Mouse (Mus musculus) midbrain, postnatal 0 days (tissue): ENCODE measurements around the gene Ephb6. TPM values are rescaled to one million over a fixed set of nuclear protein-coding genes. Genes with fewer than 3 reads are reported as not detected.

Experiments used
- ATAC-seq: fragments of 200-750 bp; cut with Nextera tagmentation; 2 replicates; pipeline ENCODE4 v1.8.0; 2017; ENCODE audit warnings: moderate number of reproducible peaks, mild to moderate bottlenecking, moderate TSS enrichment, moderate library complexity; ENCODE audit not compliant: low FRiP score
- DNase-seq: peaks from one replicate; pipeline ENCODE4 v3.0.0-alpha.2; 2015; ENCODE audit warnings: low spot score
- H3K27ac ChIP-seq: fragments of 300-500 bp; sonication (generic); 2 replicates; pipeline ENCODE4 v1.5.1; 2014; ENCODE audit warnings: low read depth, mild to moderate bottlenecking, low read length, mixed read lengths
- H3K27me3 ChIP-seq: fragments of 300-500 bp; sonication (generic); 2 replicates; pipeline ENCODE4 v1.6.1; 2014; ENCODE audit warnings: low read length, control low read depth, mixed read lengths; ENCODE audit not compliant: insufficient read depth
- H3K36me3 ChIP-seq: fragments of 300-500 bp; sonication (generic); 2 replicates; pipeline ENCODE4 v1.6.1; 2014; ENCODE audit warnings: low read length, control low read depth, mixed read lengths; ENCODE audit not compliant: insufficient read depth
- H3K4me1 ChIP-seq: fragments of 300-500 bp; sonication (generic); 2 replicates; pipeline ENCODE4 v1.6.1; 2014; ENCODE audit warnings: mild to moderate bottlenecking, control low read depth, antibody characterized with exemption, low read length, mixed read lengths; ENCODE audit not compliant: insufficient read depth
- H3K4me2 ChIP-seq: fragments of 300-500 bp; sonication (generic); 2 replicates; pipeline ENCODE4 v1.6.1; 2014; ENCODE audit warnings: low read depth, mild to moderate bottlenecking, low read length, mixed read lengths; ENCODE audit not compliant: poor library complexity, severe bottlenecking
- H3K4me3 ChIP-seq: fragments of 300-500 bp; sonication (generic); 2 replicates; pipeline ENCODE4 v1.5.1; 2014; ENCODE audit warnings: low read depth, mild to moderate bottlenecking, low read length, moderate library complexity
- H3K9ac ChIP-seq: fragments of 300-500 bp; sonication (generic); replicated peaks from 2 replicates; pipeline ENCODE4 v1.6.1; 2014; ENCODE audit warnings: mild to moderate bottlenecking, low read length, moderate library complexity, mixed read lengths; ENCODE audit not compliant: poor library complexity, severe bottlenecking
- H3K9me3 ChIP-seq: fragments of 300-500 bp; sonication (generic); 2 replicates; pipeline ENCODE4 v1.6.1; 2016; ENCODE audit warnings: low read length, control low read depth
- CTCF ChIP-seq: IDR thresholded peaks from 2 replicates; pipeline ENCODE4 v1.5.1; 2016; ENCODE audit warnings: antibody characterized with exemption, mild to moderate bottlenecking
- WGBS: fragments of 180-500 bp; shearing (Covaris S2); extraction: QIAGEN DNeasy Blood & Tissue Kit; methylation state at CpG from one replicate; pipeline ENCODE4 v1.1.7; 2014; 5-methylcytosine and 5-hydroxymethylcytosine counted together
- polyA plus RNA-seq: library from polyadenylated mRNA; unstranded; fragments of >200 nt; fragmentation: Nextera tagmentation; extraction: Ambion mirVana; gene quantifications from 2 replicates; pipeline ENCODE4 v1.2.1, GENCODE M21; 2015
- total RNA-seq: library from RNA; depleted of rRNA; stranded (reverse); fragments of >200 nt; gene quantifications from 2 replicates; pipeline ENCODE4 v1.2.3, GENCODE M21; 2014; rRNA removed

The Ephb6 gene
- total RNA-seq (60.1 and 70.3 TPM in 2 replicates), polyA plus RNA-seq (32.0 and 39.1 TPM in 2 replicates)

GRCm38 (mm10) chr6:41605061-41605793 lies at the start of gene Ephb6:
Ephb6 (plus strand) TSS chr6:41605482.
- Histone ChIP-seq H3K36me3 (no peaks in the 10 kb centered on the region), H3K4me1 (peaks cover 17% of the 10 kb centered on the region; the same call in 1 of the 2 replicates), H3K9me3 (no peaks in the 10 kb centered on the region), H3K27me3 (no peaks in the 10 kb centered on the region), H3K4me2 (peak within 1 kb of the TSS; percentile 93), H3K27ac (peak within 1 kb of the TSS; percentile 73), H3K4me3 (peak within 1 kb of the TSS; percentile 68), H3K9ac (peak within 1 kb of the TSS; percentile 76)
- ATAC-seq = peak; percentile 92
- peak; percentile 83 for DNase-seq
- WGBS = under 1% methylated on average over 58 of the region's 68 CpGs
- TF ChIP-seq CTCF = peak; percentile 25

- TF ChIP-seq CTCF = peak; percentile 86
- peak; percentile 73 for DNase-seq
- Histone ChIP-seq H3K4me2 (no peak overlapping the region), H3K9ac (no peak overlapping the region), H3K36me3 (no peaks in the 10 kb centered on the region), H3K4me1 (no peaks in the 10 kb centered on the region), H3K27ac (no peak overlapping the region), H3K9me3 (no peaks in the 10 kb centered on the region), H3K4me3 (no peak overlapping the region), H3K27me3 (no peaks in the 10 kb centered on the region)
- peak; percentile 65 for ATAC-seq
Observed at GRCm38 (mm10) chr6:41556389-41556788, 48.9 kb upstream of the Ephb6 start.

- no peak for ATAC-seq
- Histone ChIP-seq H3K9ac (no peak overlapping the region), H3K27me3 (no peaks in the 10 kb centered on the region), H3K4me3 (no peak overlapping the region), H3K9me3 (no peaks in the 10 kb centered on the region), H3K36me3 (no peaks in the 10 kb centered on the region), H3K27ac (no peak overlapping the region), H3K4me2 (no peak overlapping the region), H3K4me1 (no peaks in the 10 kb centered on the region)
- WGBS = 74% methylated on average over 5 of the region's 5 CpGs
- TF ChIP-seq CTCF = no peak
- DNase-seq = no peak
Observed at GRCm38 (mm10) chr6:41557468-41557867, 47.8 kb upstream of the Ephb6 start.

GRCm38 (mm10) chr6:41558271-41558670 lies 47.0 kb upstream of the Ephb6 start:
- H3K27ac ChIP-seq = no peak overlapping the region
- H3K4me3 ChIP-seq = no peak overlapping the region
- H3K27me3 ChIP-seq = no peaks in the 10 kb centered on the region
- ATAC-seq = no peak
- 65% methylated on average over 2 of the region's 2 CpGs for WGBS
- H3K36me3 ChIP-seq = no peaks in the 10 kb centered on the region
- TF ChIP-seq CTCF = no peak
- DNase-seq = no peak
- no peak overlapping the region for H3K4me2 ChIP-seq
- no peak overlapping the region for H3K9ac ChIP-seq
- no peaks in the 10 kb centered on the region for H3K4me1 ChIP-seq
- H3K9me3 ChIP-seq = no peaks in the 10 kb centered on the region

GRCm38 (mm10) chr6:41559331-41559730 lies 46.0 kb upstream of the Ephb6 start:
- TF ChIP-seq CTCF = no peak
- Histone ChIP-seq H3K27ac (no peak overlapping the region), H3K27me3 (no peaks in the 10 kb centered on the region), H3K36me3 (no peaks in the 10 kb centered on the region), H3K9ac (no peak overlapping the region), H3K4me2 (no peak overlapping the region), H3K4me3 (no peak overlapping the region), H3K4me1 (no peaks in the 10 kb centered on the region), H3K9me3 (no peaks in the 10 kb centered on the region)
- ATAC-seq = no peak
- WGBS = 64% methylated on average over 3 of the region's 3 CpGs
- no peak for DNase-seq

GRCm38 (mm10) chr6:41560273-41560672 lies 45.0 kb upstream of the Ephb6 start:
- no peaks in the 10 kb centered on the region for H3K36me3 ChIP-seq
- TF ChIP-seq CTCF = no peak
- no peak overlapping the region for H3K4me2 ChIP-seq
- no peaks in the 10 kb centered on the region for H3K27me3 ChIP-seq
- no peak for ATAC-seq
- DNase-seq = no peak
- H3K9me3 ChIP-seq = no peaks in the 10 kb centered on the region
- H3K4me3 ChIP-seq = no peak overlapping the region
- no peak overlapping the region for H3K9ac ChIP-seq
- H3K4me1 ChIP-seq = no peaks in the 10 kb centered on the region
- 75% methylated on average over 2 of the region's 2 CpGs for WGBS
- H3K27ac ChIP-seq = no peak overlapping the region
